In the genomic region with DNA sequence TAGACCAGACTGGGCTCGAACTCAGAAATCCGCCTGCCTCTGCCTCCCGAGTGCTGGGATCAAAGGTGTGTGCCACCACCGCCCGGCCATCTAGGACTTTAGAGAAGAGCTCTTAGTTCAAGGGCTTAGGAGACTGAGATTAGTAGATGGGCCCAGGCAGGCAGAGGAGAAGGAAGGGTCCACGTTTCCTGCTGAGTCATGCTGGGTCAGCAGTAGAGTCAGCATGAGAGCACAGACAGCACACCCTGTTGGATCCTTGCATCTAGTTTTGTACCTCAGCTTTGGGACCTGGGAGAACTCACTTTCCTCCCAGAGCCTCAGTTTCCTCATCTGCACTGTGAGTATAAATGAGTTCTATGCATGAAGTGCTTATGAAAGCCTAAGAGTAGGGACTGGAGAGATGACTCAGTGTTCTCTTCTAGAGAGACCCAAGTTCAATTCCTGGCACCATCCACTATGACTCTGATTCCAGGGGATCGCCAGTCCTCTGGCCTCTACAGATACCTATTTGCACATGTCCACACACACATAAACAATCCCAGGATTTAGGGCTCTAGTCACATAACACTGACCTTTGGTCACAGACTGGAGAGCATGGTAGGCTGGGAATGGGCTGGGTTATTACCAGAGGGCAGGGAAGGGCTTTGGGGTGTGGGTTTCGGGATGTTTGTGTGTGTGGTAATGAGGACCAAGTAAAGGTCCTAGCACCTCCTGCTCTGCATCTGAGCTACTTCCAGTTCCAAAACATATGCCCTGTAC, we compare ENCODE assay signal across 13 mouse cellular contexts. TPM values are rescaled to one million over a fixed set of nuclear protein-coding genes. Genes with fewer than 3 reads are reported as not detected.
DNase-seq lines count a peak whose midpoint lies in the region; ATAC-seq and TF ChIP-seq lines count a peak whose summit lies in the region.
"Had no signal": no experiment of that assay in that cellular context is flagged by ENCODE, and none has a peak within 500 bp of the region (broad histone marks: within the 10 kb centered on the region; RNA-seq: fewer than 3 reads in every experiment).

No protein-coding gene starts in this region.

- no peak for TF ChIP-seq EP300 in stomach, postnatal 0 days (optimal IDR thresholded peaks at IDR 0.05)

- WGBS in stomach, embryonic 15.5 days = 92% methylated on average over 8 of the region's 8 CpGs
- WGBS in stomach, postnatal 0 days = 86% methylated on average over 8 of the region's 8 CpGs
- 53% methylated on average over 8 of the region's 8 CpGs for WGBS in liver, adult 2 months
- WGBS in embryonic facial prominence, embryonic 10.5 days = 93% methylated on average over 8 of the region's 8 CpGs
- WGBS in midbrain, embryonic 13.5 days = 91% methylated on average over 8 of the region's 8 CpGs

- no peak overlapping the region for H3K4me2 ChIP-seq in stomach, embryonic 15.5 days
- H3K4me2 ChIP-seq in stomach, postnatal 0 days (replicated peaks; ENCODE audit: low read depth) = no peak overlapping the region
- no peak overlapping the region for H3K4me2 ChIP-seq in midbrain, embryonic 13.5 days (replicated peaks)
- H3K4me2 ChIP-seq: embryonic facial prominence, embryonic 12.5 days; midbrain, embryonic 12.5 days had no signal

- peak; percentile 7 for DNase-seq in embryo, embryonic 11.5 days (ENCODE audit: low read depth, low spot score)
- DNase-seq in embryo, embryonic 10.5 days (ENCODE audit: low spot score) = no peak
- DNase-seq in stomach, postnatal 0 days (ENCODE audit: low spot score) = no peak
- peak; percentile 70 for DNase-seq in liver, adult 2 months (ENCODE audit: extremely low read depth, low read depth, low spot score)
- no peak for DNase-seq in embryonic facial prominence, embryonic 10.5 days (ENCODE audit: low spot score)
- DNase-seq in adipocyte (ENCODE audit: low spot score) = no peak
- DNase-seq: B cell, adult 2 months; thymus, postnatal 14 days had no signal

- no peak for TF ChIP-seq POLR2A in liver, adult 2 months (IDR thresholded peaks at IDR 0.05; ENCODE audit: extremely low read depth, insufficient read depth, low read length)

- H3K27ac ChIP-seq in stomach, embryonic 15.5 days = no peak overlapping the region
- H3K27ac ChIP-seq in stomach, postnatal 0 days (replicated peaks) = no peak overlapping the region
- peak overlapping the region; percentile 71 for H3K27ac ChIP-seq in liver, adult 2 months (replicated peaks; ENCODE audit: insufficient read depth, low read depth, low read length)
- no peak overlapping the region for H3K27ac ChIP-seq in embryonic facial prominence, embryonic 10.5 days (replicated peaks)
- H3K27ac ChIP-seq in midbrain, embryonic 13.5 days = no peak overlapping the region
- H3K27ac ChIP-seq: embryonic facial prominence, embryonic 12.5 days; midbrain, embryonic 12.5 days had no signal

- H3K9me3 ChIP-seq in stomach, embryonic 15.5 days = no peaks in the 10 kb centered on the region
- no peaks in the 10 kb centered on the region for H3K9me3 ChIP-seq in stomach, postnatal 0 days (ENCODE audit: control insufficient read depth, low read length)
- no peaks in the 10 kb centered on the region for H3K9me3 ChIP-seq in embryonic facial prominence, embryonic 10.5 days
- H3K9me3 ChIP-seq in midbrain, embryonic 13.5 days = no peaks in the 10 kb centered on the region
- H3K9me3 ChIP-seq: embryonic facial prominence, embryonic 12.5 days; midbrain, embryonic 12.5 days had no signal

- peaks cover 23% of the 10 kb centered on the region for H3K79me2 ChIP-seq in liver, adult 2 months (ENCODE audit: control insufficient read depth, insufficient read depth, low read length)

- no peaks in the 10 kb centered on the region for H3K27me3 ChIP-seq in stomach, embryonic 15.5 days (replicated peaks)
- no peaks in the 10 kb centered on the region for H3K27me3 ChIP-seq in stomach, postnatal 0 days (ENCODE audit: control insufficient read depth, insufficient read depth, low read length)
- no peaks in the 10 kb centered on the region for H3K27me3 ChIP-seq in liver, adult 2 months (ENCODE audit: control insufficient read depth, insufficient read depth, low read length)
- H3K27me3 ChIP-seq in embryonic facial prominence, embryonic 10.5 days (replicated peaks; ENCODE audit: low read depth, poor library complexity, severe bottlenecking) = no peaks in the 10 kb centered on the region
- H3K27me3 ChIP-seq in midbrain, embryonic 13.5 days = no peaks in the 10 kb centered on the region
- H3K27me3 ChIP-seq: embryonic facial prominence, embryonic 12.5 days; midbrain, embryonic 12.5 days had no signal

- H3K4me1 ChIP-seq in stomach, embryonic 15.5 days = no peaks in the 10 kb centered on the region
- no peaks in the 10 kb centered on the region for H3K4me1 ChIP-seq in stomach, postnatal 0 days (replicated peaks; ENCODE audit: control insufficient read depth, insufficient read depth)
- peaks cover 19% of the 10 kb centered on the region for H3K4me1 ChIP-seq in liver, adult 2 months (ENCODE audit: control insufficient read depth, insufficient read depth, low read length)
- no peaks in the 10 kb centered on the region for H3K4me1 ChIP-seq in embryonic facial prominence, embryonic 10.5 days
- no peaks in the 10 kb centered on the region for H3K4me1 ChIP-seq in midbrain, embryonic 13.5 days (replicated peaks)
- H3K4me1 ChIP-seq: embryonic facial prominence, embryonic 12.5 days; midbrain, embryonic 12.5 days had no signal

- peak; percentile 43; the same call in 1 of the 2 replicates for ATAC-seq in stomach, embryonic 15.5 days (ENCODE audit: insufficient read depth, low FRiP score, low read depth)
- no peak for ATAC-seq in stomach, postnatal 0 days (ENCODE audit: low FRiP score, low TSS enrichment)
- ATAC-seq in midbrain, embryonic 13.5 days = no peak

- peaks cover 42% of the 10 kb centered on the region for H3K36me3 ChIP-seq in stomach, embryonic 15.5 days
- H3K36me3 ChIP-seq in stomach, postnatal 0 days (ENCODE audit: control insufficient read depth, insufficient read depth, low read length) = peaks cover 12% of the 10 kb centered on the region
- peaks cover 46% of the 10 kb centered on the region for H3K36me3 ChIP-seq in liver, adult 2 months (ENCODE audit: control insufficient read depth, insufficient read depth, low read length)
- peaks cover 94% of the 10 kb centered on the region for H3K36me3 ChIP-seq in embryonic facial prominence, embryonic 10.5 days (replicated peaks)
- peaks cover 79% of the 10 kb centered on the region for H3K36me3 ChIP-seq in midbrain, embryonic 13.5 days

- TF ChIP-seq CTCF in stomach, postnatal 0 days (IDR thresholded peaks at IDR 0.05; ENCODE audit: low read depth) = no peak
- no peak for TF ChIP-seq CTCF in liver, adult 2 months (IDR thresholded peaks at IDR 0.05; ENCODE audit: low read depth, low read length)

- H3K4me3 ChIP-seq in stomach, embryonic 15.5 days (replicated peaks) = no peak overlapping the region
- no peak overlapping the region for H3K4me3 ChIP-seq in stomach, postnatal 0 days (ENCODE audit: low read depth, low read length)
- H3K4me3 ChIP-seq in liver, adult 2 months (ENCODE audit: insufficient read depth, low read depth, low read length) = no peak overlapping the region
- no peak overlapping the region for H3K4me3 ChIP-seq in embryonic facial prominence, embryonic 10.5 days
- H3K4me3 ChIP-seq in midbrain, embryonic 13.5 days (replicated peaks) = no peak overlapping the region
- H3K4me3 ChIP-seq: embryonic facial prominence, embryonic 12.5 days; midbrain, embryonic 12.5 days had no signal

- no peak overlapping the region for H3K9ac ChIP-seq in stomach, embryonic 15.5 days
- H3K9ac ChIP-seq in stomach, postnatal 0 days (ENCODE audit: low read length) = no peak overlapping the region
- no peak overlapping the region for H3K9ac ChIP-seq in liver, adult 2 months (ENCODE audit: low read depth, low read length)
- no peak overlapping the region for H3K9ac ChIP-seq in midbrain, embryonic 13.5 days (replicated peaks)
- H3K9ac ChIP-seq: embryonic facial prominence, embryonic 12.5 days; midbrain, embryonic 12.5 days had no signal

RNA-seq across cellular contexts. Expression of a gene that starts 19.9 kb away (rescaled TPM):
- polyA plus RNA-seq in stomach, embryonic 15.5 days (2015; fragmentation: Nextera tagmentation; extraction: Ambion mirVana) = 153 and 185 TPM in 2 replicates
- 130 and 141 TPM in 2 replicates for polyA plus RNA-seq in stomach, postnatal 0 days (2015; fragmentation: Nextera tagmentation; extraction: Ambion mirVana)
- 170 and 187 TPM in 2 replicates for total RNA-seq in liver, adult 2 months (2014; rRNA removed)
- polyA plus RNA-seq in liver, adult 2 months (2012; rRNA removed) = 127 TPM in 2 replicates
- 153 TPM in 2 replicates for polyA plus RNA-seq in embryonic facial prominence, embryonic 10.5 days (2016; fragmentation: Nextera tagmentation; extraction: Ambion mirVana)
- 220 and 221 TPM in 2 replicates for polyA plus RNA-seq in midbrain, embryonic 13.5 days (2015; fragmentation: Nextera tagmentation; extraction: Ambion mirVana)

RNA-seq across cellular contexts. Expression of a gene that starts 20.3 kb away (rescaled TPM):
- 128 and 134 TPM in 2 replicates for polyA plus RNA-seq in stomach, embryonic 15.5 days (2015; fragmentation: Nextera tagmentation; extraction: Ambion mirVana)
- polyA plus RNA-seq in stomach, postnatal 0 days (2015; fragmentation: Nextera tagmentation; extraction: Ambion mirVana) = 75.8 and 77.0 TPM in 2 replicates
- total RNA-seq in liver, adult 2 months (2014; rRNA removed) = 12.3 and 15.6 TPM in 2 replicates
- 27.5 and 28.7 TPM in 2 replicates for polyA plus RNA-seq in liver, adult 2 months (2012; rRNA removed)
- 260 and 267 TPM in 2 replicates for polyA plus RNA-seq in embryonic facial prominence, embryonic 10.5 days (2016; fragmentation: Nextera tagmentation; extraction: Ambion mirVana)
- 136 and 149 TPM in 2 replicates for polyA plus RNA-seq in midbrain, embryonic 13.5 days (2015; fragmentation: Nextera tagmentation; extraction: Ambion mirVana)

RNA-seq across cellular contexts. Expression of a gene that starts 33.4 kb away (rescaled TPM):
- polyA plus RNA-seq in stomach, embryonic 15.5 days (2015; fragmentation: Nextera tagmentation; extraction: Ambion mirVana) = 26.6 and 27.9 TPM in 2 replicates
- polyA plus RNA-seq in stomach, postnatal 0 days (2015; fragmentation: Nextera tagmentation; extraction: Ambion mirVana) = 18.8 and 20.5 TPM in 2 replicates
- total RNA-seq in liver, adult 2 months (2014; rRNA removed) = 15.8 and 25.6 TPM in 2 replicates
- polyA plus RNA-seq in liver, adult 2 months (2012; rRNA removed) = 20.9 and 21.6 TPM in 2 replicates
- 20.1 and 20.3 TPM in 2 replicates for polyA plus RNA-seq in embryonic facial prominence, embryonic 10.5 days (2016; fragmentation: Nextera tagmentation; extraction: Ambion mirVana)
- polyA plus RNA-seq in midbrain, embryonic 13.5 days (2015; fragmentation: Nextera tagmentation; extraction: Ambion mirVana) = 16.2 and 17.7 TPM in 2 replicates

RNA-seq across cellular contexts. Expression of a gene that starts 34.0 kb away (rescaled TPM):
- 58.1 and 65.4 TPM in 2 replicates for polyA plus RNA-seq in stomach, embryonic 15.5 days (2015; fragmentation: Nextera tagmentation; extraction: Ambion mirVana)
- polyA plus RNA-seq in stomach, postnatal 0 days (2015; fragmentation: Nextera tagmentation; extraction: Ambion mirVana) = 65.6 and 66.4 TPM in 2 replicates
- total RNA-seq in liver, adult 2 months (2014; rRNA removed) = 6.4 and 7.3 TPM in 2 replicates
- polyA plus RNA-seq in liver, adult 2 months (2012; rRNA removed) = 6.8 and 8.3 TPM in 2 replicates
- 74.3 and 84.5 TPM in 2 replicates for polyA plus RNA-seq in embryonic facial prominence, embryonic 10.5 days (2016; fragmentation: Nextera tagmentation; extraction: Ambion mirVana)
- polyA plus RNA-seq in midbrain, embryonic 13.5 days (2015; fragmentation: Nextera tagmentation; extraction: Ambion mirVana) = 69.7 and 70.1 TPM in 2 replicates

RNA-seq across cellular contexts. Expression of a gene that starts 44.6 kb away (rescaled TPM):
- polyA plus RNA-seq in stomach, embryonic 15.5 days (2015; fragmentation: Nextera tagmentation; extraction: Ambion mirVana) = 15.7 and 16.7 TPM in 2 replicates
- polyA plus RNA-seq in stomach, postnatal 0 days (2015; fragmentation: Nextera tagmentation; extraction: Ambion mirVana) = 9.5 and 9.7 TPM in 2 replicates
- total RNA-seq in liver, adult 2 months (2014; rRNA removed) = 0.09 and 0.13 TPM in 2 replicates
- polyA plus RNA-seq in liver, adult 2 months (2012; rRNA removed) = 0.35 and 0.80 TPM in 2 replicates
- polyA plus RNA-seq in embryonic facial prominence, embryonic 10.5 days (2016; fragmentation: Nextera tagmentation; extraction: Ambion mirVana) = 8.1 and 8.5 TPM in 2 replicates
- 96.4 and 102 TPM in 2 replicates for polyA plus RNA-seq in midbrain, embryonic 13.5 days (2015; fragmentation: Nextera tagmentation; extraction: Ambion mirVana)
- total RNA-seq: neutrophil, adult 5-6 weeks had no signal

Comparison
In these comparisons a context has a peak if more than half of its experiments do, and no peak if none do; other contexts are left out.
1. DNase-seq: peak in embryo, embryonic 11.5 days (single experiment) and liver, adult 2 months (single experiment); none in embryo, embryonic 10.5 days (single experiment), stomach, postnatal 0 days (single experiment), embryonic facial prominence, embryonic 10.5 days (single experiment) and adipocyte (single experiment).